Mouse (Mus musculus) neural tube, embryonic 14.5 days (tissue): ENCODE data around the gene Olfr279. TPM values are rescaled to one million over a fixed set of nuclear protein-coding genes. Genes with fewer than 3 reads are reported as not detected.

Experiments used
- microRNA-seq: library from miRNA; unstranded; fragments of <30 nt; microRNA quantifications from one replicate; pipeline ENCODE4, GENCODE M21; 2016
- polyA plus RNA-seq: library from polyadenylated mRNA; unstranded; fragments of >200 nt; fragmentation: Nextera tagmentation; extraction: Ambion mirVana; gene quantifications from 2 replicates; pipeline ENCODE4 v1.2.1, GENCODE M21; 2014

Olfr279 gene
- polyA plus RNA-seq, 1 experiment from 2014 or later = not detected

Small RNA genes within 50 kb of the gene (microRNA-seq; reads per million reads assigned to microRNA genes)
- not detected for gene Mir1291

Other genes with a start within 250 kb of the Olfr279 start
- gene H1fnt, start 235.1 kb upstream of the Olfr279 start, polyA plus RNA-seq = not detected in 2 replicates
- 13.1 and 13.2 TPM in 2 replicates for gene Zfp641, start 196.2 kb upstream of the Olfr279 start, polyA plus RNA-seq
- gene Olfr285, start 175.0 kb upstream of the Olfr279 start, polyA plus RNA-seq = not detected in 2 replicates
- gene Olfr284, start 151.4 kb upstream of the Olfr279 start, polyA plus RNA-seq = not detected in 2 replicates
- not detected in 2 replicates for gene Olfr283, start 111.5 kb upstream of the Olfr279 start, polyA plus RNA-seq
- not detected in 2 replicates for gene Olfr282, start 61.2 kb upstream of the Olfr279 start, polyA plus RNA-seq
- gene Olfr281, start 39.8 kb upstream of the Olfr279 start, polyA plus RNA-seq = not detected in 2 replicates
- not detected in 2 replicates for gene OR5BS1P, start 22.5 kb upstream of the Olfr279 start, polyA plus RNA-seq
- gene Lalba, start 9.7 kb upstream of the Olfr279 start, polyA plus RNA-seq = not detected in 2 replicates
- 99.6 and 105 TPM in 2 replicates for gene Kansl2, start 41.9 kb downstream of the Olfr279 start, polyA plus RNA-seq
- 70.7 and 72.0 TPM in 2 replicates for gene Ccnt1, start 78.5 kb downstream of the Olfr279 start, polyA plus RNA-seq
- 0.40 TPM in 1 of 2 replicates, not detected in the other for gene 4930415O20Rik, start 78.6 kb downstream of the Olfr279 start, polyA plus RNA-seq
- gene Adcy6, start 117.7 kb downstream of the Olfr279 start, polyA plus RNA-seq = 10.2 and 11.6 TPM in 2 replicates
- 84.9 and 101 TPM in 2 replicates for gene Cacnb3, start 138.4 kb downstream of the Olfr279 start, polyA plus RNA-seq
- gene Ddx23, start 170.5 kb downstream of the Olfr279 start, polyA plus RNA-seq = 17.9 and 24.9 TPM in 2 replicates
- gene Rnd1, start 185.1 kb downstream of the Olfr279 start, polyA plus RNA-seq = 4.7 and 7.3 TPM in 2 replicates
- gene Ccdc65, start 215.8 kb downstream of the Olfr279 start, polyA plus RNA-seq = 5.2 and 6.0 TPM in 2 replicates
- gene Fkbp11, start 235.8 kb downstream of the Olfr279 start, polyA plus RNA-seq = 3.6 and 7.1 TPM in 2 replicates